Mouse (Mus musculus) embryonic facial prominence, embryonic 11.5 days (tissue): ENCODE results near the gene Tmem135. TPM values are rescaled to one million over a fixed set of nuclear protein-coding genes. Genes with fewer than 3 reads are reported as not detected.
"Not testable (repeated sequence)": the region's sequence is repeated elsewhere in the genome, so short reads cannot be mapped to it uniquely, and the experiment has no call there.

ENCODE experiments used
- ATAC-seq: fragments of 200-750 bp; cut with Nextera tagmentation; replicated peaks from 2 replicates; pipeline ENCODE4 v1.8.0; 2017; ENCODE audit warnings: low read depth; ENCODE audit not compliant: insufficient number of reproducible peaks, low FRiP score, low TSS enrichment
- DNase-seq: peaks from one replicate; pipeline ENCODE4 v3.0.0-alpha.2; 2015; ENCODE audit warnings: low spot score
- H3K27ac ChIP-seq: fragments of 300-500 bp; sonication (generic); replicated peaks from 2 replicates; pipeline ENCODE4 v1.5.1; 2014; ENCODE audit warnings: mild to moderate bottlenecking, low read depth, low read length, control low read depth
- H3K27me3 ChIP-seq: fragments of 300-500 bp; sonication (generic); 2 replicates; pipeline ENCODE4 v1.6.1; 2014; ENCODE audit warnings: mild to moderate bottlenecking, low read length, moderate library complexity, mixed read lengths; ENCODE audit not compliant: control insufficient read depth, insufficient read depth
- H3K36me3 ChIP-seq: fragments of 300-500 bp; sonication (generic); replicated peaks from 2 replicates; pipeline ENCODE4 v1.6.1; 2014; ENCODE audit warnings: low read depth, mild to moderate bottlenecking, low read length, moderate library complexity, mixed read lengths; ENCODE audit not compliant: control insufficient read depth, insufficient read depth
- H3K4me1 ChIP-seq: fragments of 300-500 bp; sonication (generic); 2 replicates; pipeline ENCODE4 v1.6.1; 2014; ENCODE audit warnings: low read length, mixed read lengths; ENCODE audit not compliant: control insufficient read depth, insufficient read depth
- H3K4me2 ChIP-seq: fragments of 300-500 bp; sonication (generic); 2 replicates; pipeline ENCODE4 v1.6.1; 2014; ENCODE audit warnings: low read depth, mild to moderate bottlenecking, control low read depth, low read length, moderate library complexity
- H3K4me3 ChIP-seq: fragments of 300-500 bp; sonication (generic); 2 replicates; pipeline ENCODE4 v1.5.1; 2014; ENCODE audit warnings: low read depth, low read length, control low read depth
- H3K9ac ChIP-seq: fragments of 300-500 bp; sonication (generic); replicated peaks from 2 replicates; pipeline ENCODE4 v1.6.1; 2014; ENCODE audit warnings: mild to moderate bottlenecking, control low read depth, low read length
- H3K9me3 ChIP-seq: fragments of 300-500 bp; sonication (generic); replicated peaks from 2 replicates; pipeline ENCODE4 v1.6.1; 2016; ENCODE audit warnings: mild to moderate bottlenecking, low read length, inconsistent platforms, mixed read lengths; ENCODE audit not compliant: control insufficient read depth
- WGBS: fragments of 180-500 bp; shearing (Covaris S2); extraction: QIAGEN DNeasy Blood & Tissue Kit; methylation state at CpG from one replicate; pipeline ENCODE4 v1.1.7; 2014; 5-methylcytosine and 5-hydroxymethylcytosine counted together
- polyA plus RNA-seq: library from polyadenylated mRNA; unstranded; fragments of >200 nt; fragmentation: Nextera tagmentation; extraction: Ambion mirVana; gene quantifications from 2 replicates; pipeline ENCODE4 v1.2.1, GENCODE M21; 2014

Gene Tmem135
- polyA plus RNA-seq, 1 experiment from 2014 or later: 18.5 TPM

DNA sequence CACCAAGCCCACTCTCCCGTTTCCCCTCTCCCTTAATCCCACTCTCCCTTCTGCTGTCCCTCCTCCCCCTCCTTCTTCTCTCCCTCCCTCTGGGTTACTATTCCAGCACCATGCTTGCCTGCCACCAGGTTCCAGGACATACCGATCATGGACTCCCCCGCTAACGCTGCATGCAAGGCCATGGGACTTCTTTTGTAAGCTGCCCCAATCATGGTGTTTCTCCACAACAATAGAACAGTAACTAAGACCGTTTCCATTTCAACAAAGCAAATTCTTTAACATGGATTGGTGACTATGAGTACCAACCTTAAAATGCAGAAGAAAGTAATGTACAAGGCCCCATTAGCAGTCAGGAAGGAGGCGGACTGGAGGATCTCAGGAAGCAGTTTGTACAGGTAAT is 97.2 kb downstream of the Tmem135 start:
- no peak overlapping the region for H3K27ac ChIP-seq

DNA sequence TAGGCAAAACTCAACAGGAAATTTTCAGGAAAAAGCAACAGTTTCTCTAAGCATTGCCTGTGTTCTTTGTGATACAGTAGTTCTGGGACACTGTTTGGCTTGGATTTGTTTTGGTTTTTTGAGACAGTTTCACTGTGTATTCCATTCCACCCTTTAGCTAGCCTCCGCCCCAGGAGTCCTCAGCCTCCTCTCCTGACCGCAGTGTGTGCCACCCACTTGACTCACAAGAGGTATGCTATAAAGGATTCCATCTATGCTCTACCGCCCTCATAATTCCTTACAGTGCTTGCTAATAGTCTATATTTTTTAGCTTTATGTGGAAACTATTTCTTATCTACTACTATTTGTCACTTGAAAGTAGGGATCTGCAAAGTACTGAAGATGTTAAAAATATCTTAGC is 99.1 kb downstream of the Tmem135 start:
- ATAC-seq: no peak
- Histone ChIP-seq H3K4me2 (no peak overlapping the region), H3K9ac (no peak overlapping the region), H3K4me3 (no peak overlapping the region), H3K4me1 (no peaks in the 10 kb centered on the region), H3K27ac (no peak overlapping the region), H3K9me3 (no peaks in the 10 kb centered on the region), H3K27me3 (no peaks in the 10 kb centered on the region), H3K36me3 (no peaks in the 10 kb centered on the region)
- 88% methylated on average over 3 of the region's 3 CpGs for WGBS
- no peak for DNase-seq

More for the DNA sequence above, 97.2 kb downstream of the Tmem135 start:
- WGBS: 81% methylated on average over 6 of the region's 6 CpGs
- Histone ChIP-seq H3K4me3 (no peak overlapping the region), H3K4me1 (no peaks in the 10 kb centered on the region), H3K9ac (no peak overlapping the region), H3K9me3 (no peaks in the 10 kb centered on the region), H3K4me2 (no peak overlapping the region), H3K27me3 (no peaks in the 10 kb centered on the region), H3K36me3 (no peaks in the 10 kb centered on the region)
- no peak for DNase-seq
- no peak for ATAC-seq

DNA sequence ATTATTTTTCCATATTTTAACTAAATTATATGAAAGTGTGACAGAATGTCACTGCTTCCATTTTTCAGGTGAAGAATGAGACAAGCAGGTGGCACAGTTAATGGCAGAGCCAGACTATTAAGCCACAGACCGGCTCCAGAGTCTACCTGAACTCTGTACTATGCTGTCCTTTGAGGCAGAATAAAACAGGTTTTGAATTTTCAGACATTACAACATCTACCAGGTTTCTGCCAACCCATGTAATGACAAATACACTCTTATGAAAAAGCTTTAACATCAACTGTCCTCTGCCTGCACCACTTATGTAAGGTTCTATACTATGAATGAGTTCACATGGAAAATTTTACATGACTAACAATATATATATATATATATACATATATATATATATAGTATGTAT is 100.3 kb downstream of the Tmem135 start:
- H3K4me1 ChIP-seq: no peaks in the 10 kb centered on the region
- H3K27me3 ChIP-seq: no peaks in the 10 kb centered on the region
- no peak overlapping the region for H3K4me2 ChIP-seq
- 94% methylated on average over 1 of the region's 1 CpGs for WGBS
- no peaks in the 10 kb centered on the region for H3K9me3 ChIP-seq
- H3K4me3 ChIP-seq: no peak overlapping the region
- H3K27ac ChIP-seq: no peak overlapping the region
- H3K9ac ChIP-seq: no peak overlapping the region
- no peaks in the 10 kb centered on the region for H3K36me3 ChIP-seq
- ATAC-seq: no peak
- no peak for DNase-seq

DNA sequence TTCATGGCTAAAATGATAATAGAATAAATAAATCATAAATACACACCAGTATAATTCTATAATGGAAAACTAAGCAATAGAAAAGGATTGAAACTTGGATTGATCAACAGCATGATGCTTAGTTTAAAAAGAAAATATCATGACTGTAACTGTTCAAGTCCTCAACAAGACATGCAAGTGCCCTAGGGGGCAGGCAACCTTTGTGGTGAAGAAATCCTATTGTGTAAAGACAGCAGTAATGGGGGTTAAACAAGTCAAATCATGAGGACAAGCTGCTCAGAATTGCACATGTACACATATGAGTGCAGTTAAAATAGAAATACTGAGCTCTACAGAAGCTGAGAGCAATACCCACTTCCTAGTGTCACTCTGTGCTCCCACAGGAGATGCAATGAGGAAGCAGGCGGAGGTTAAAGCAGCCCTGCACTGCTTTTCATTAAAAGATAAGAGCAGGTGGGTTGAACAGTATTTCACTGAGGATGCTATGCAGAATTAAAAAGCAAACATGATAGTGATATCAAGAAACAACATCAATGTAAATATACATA is 105.0 kb downstream of the Tmem135 start:
- WGBS: 80% methylated on average over 1 of the region's 1 CpGs
- H3K4me3 ChIP-seq: no peak overlapping the region
- DNase-seq (no peak), ATAC-seq (no peak)
- H3K4me2 ChIP-seq: no peak overlapping the region
- no peaks in the 10 kb centered on the region for H3K27me3 ChIP-seq
- H3K9me3 ChIP-seq: no peaks in the 10 kb centered on the region
- H3K36me3 ChIP-seq: no peaks in the 10 kb centered on the region
- no peak overlapping the region for H3K27ac ChIP-seq
- H3K9ac ChIP-seq: no peak overlapping the region
- H3K4me1 ChIP-seq: no peaks in the 10 kb centered on the region

DNA sequence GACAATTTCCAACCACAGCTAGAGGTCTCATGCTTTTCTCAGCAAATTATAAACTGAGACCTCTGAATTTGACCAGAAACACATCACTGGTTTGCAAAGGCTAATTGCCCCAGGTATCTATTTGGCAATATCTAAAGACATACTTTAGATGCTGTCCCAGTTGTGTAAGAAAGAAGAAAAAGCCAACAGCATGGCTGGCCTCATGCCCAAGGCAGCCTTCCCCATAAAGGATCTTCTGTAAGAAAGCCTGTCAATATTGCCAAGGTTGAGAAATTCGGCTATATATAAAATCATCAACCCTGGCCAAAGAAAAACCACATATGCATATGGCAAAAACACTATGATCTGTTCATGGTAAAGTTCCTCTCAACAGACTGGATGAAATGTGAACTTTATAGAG is 107.1 kb downstream of the Tmem135 start:
- Histone ChIP-seq H3K4me2 (no peak overlapping the region), H3K9me3 (no peaks in the 10 kb centered on the region), H3K9ac (no peak overlapping the region), H3K4me1 (no peaks in the 10 kb centered on the region), H3K4me3 (no peak overlapping the region), H3K36me3 (no peaks in the 10 kb centered on the region), H3K27ac (no peak overlapping the region), H3K27me3 (no peaks in the 10 kb centered on the region)
- 88% methylated on average over 1 of the region's 1 CpGs for WGBS
- ATAC-seq (no peak), DNase-seq (no peak)

DNA sequence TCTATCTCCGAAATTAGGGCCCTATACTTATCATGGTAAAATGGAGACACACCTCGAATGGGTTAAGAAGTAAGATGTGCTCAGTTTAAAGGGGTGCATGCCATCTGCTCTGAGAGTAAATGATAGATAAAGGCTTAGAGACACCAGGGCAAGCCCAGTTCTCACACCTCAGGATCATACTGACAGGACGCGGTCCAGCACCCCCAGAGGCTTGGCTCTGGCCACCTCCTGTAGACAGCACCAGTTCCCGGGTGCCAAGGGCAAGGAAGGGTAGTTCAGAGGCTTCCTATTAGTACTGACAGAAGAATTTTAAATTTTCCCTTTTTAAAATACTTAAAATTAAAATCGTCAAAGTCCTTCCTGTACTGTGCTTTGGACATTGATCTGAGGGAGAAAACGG is 121.4 kb downstream of the Tmem135 start:
- Histone ChIP-seq H3K9me3 (no peaks in the 10 kb centered on the region), H3K9ac (no peak overlapping the region), H3K4me3 (no peak overlapping the region), H3K36me3 (no peaks in the 10 kb centered on the region), H3K4me2 (no peak overlapping the region), H3K4me1 (no peaks in the 10 kb centered on the region), H3K27ac (no peak overlapping the region), H3K27me3 (no peaks in the 10 kb centered on the region)
- ATAC-seq: no peak
- no peak for DNase-seq
- 92% methylated on average over 7 of the region's 7 CpGs for WGBS

DNA sequence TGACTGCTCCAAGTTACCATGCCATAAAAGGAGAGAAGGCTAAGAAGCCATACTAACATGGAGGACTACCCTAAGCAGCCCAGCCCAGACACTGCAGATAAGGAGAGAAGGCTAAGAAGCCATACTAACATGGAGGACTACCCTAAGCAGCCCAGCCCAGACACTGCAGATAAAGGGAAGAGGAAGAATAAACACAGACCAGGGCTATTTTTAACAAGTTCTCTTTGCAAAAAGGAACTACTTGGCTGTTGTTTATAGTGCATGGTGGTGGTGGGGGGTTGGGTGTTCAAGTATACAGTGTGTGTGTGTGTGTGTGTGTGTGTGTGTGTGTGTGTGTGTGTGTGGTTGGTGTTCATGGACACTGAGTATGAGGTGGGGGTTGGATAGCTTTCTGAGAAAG is 133.6 kb downstream of the Tmem135 start:
- H3K9ac ChIP-seq, H3K27me3 ChIP-seq, H3K36me3 ChIP-seq: not testable (repeated sequence)

DNA sequence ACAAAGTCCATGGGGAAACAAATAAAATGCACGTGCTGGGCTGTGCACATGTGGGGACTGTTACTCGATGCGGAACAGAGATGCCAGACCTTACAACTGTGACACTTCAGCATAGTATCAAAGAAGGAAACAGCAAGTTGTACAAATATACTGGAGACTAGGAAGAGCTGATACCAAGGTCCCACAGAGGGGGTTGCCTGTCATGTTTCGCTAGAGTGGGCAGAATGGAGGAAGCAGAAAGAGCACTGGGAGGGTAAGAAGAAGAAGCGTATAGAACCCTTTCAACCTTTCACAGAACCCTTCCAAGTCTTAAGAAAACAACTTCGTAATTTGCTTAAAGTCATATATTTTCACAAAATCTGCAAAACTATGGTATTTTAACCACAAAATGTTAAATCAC is 134.2 kb downstream of the Tmem135 start:
- Histone ChIP-seq H3K27ac (no peak overlapping the region), H3K9me3 (no peaks in the 10 kb centered on the region), H3K4me3 (no peak overlapping the region), H3K4me2 (no peak overlapping the region), H3K36me3 (no peaks in the 10 kb centered on the region; the same call in 1 of the 2 replicates), H3K4me1 (no peaks in the 10 kb centered on the region), H3K9ac (no peak overlapping the region), H3K27me3 (no peaks in the 10 kb centered on the region)
- WGBS: 91% methylated on average over 6 of the region's 6 CpGs
- no peak for DNase-seq
- ATAC-seq: no peak

More for the DNA sequence above, 133.6 kb downstream of the Tmem135 start:
- not testable (repeated sequence) for H3K27ac ChIP-seq, H3K4me3 ChIP-seq, H3K4me1 ChIP-seq, H3K4me2 ChIP-seq, DNase-seq, H3K9me3 ChIP-seq, ATAC-seq
